Mouse (Mus musculus): Measurements from ENCODE around the gene Cyct.

- TF ChIP-seq CTCF (IDR thresholded peaks at IDR 0.05; ENCODE audit: borderline replicate concordance, insufficient read depth, low read depth, low read length) (no peak), POLR2A (IDR thresholded peaks at IDR 0.05; ENCODE audit: borderline replicate concordance, insufficient read depth, low read length) (no peak)
Observed at GRCm38 (mm10) chr2:76324463-76324862, 35.8 kb downstream of the Cyct start.

Data from cerebellum, adult 2 months (tissue).